Mouse (Mus musculus) urinary bladder, postnatal 36 days (tissue): ENCODE measurements around the gene Meis1.
A peak's percentile ranks its signal among the peaks of the same experiment; 100 is the strongest.

ENCODE experiments used
- DNase-seq, 2 experiments: peaks; one replicate each; pipeline ENCODE4 v3.0.0; 2022; ENCODE audit warnings: low spot score in 2 of 2, mixed read lengths in 1 of 2

Meis1 gene

GRCm38 (mm10) chr11:19018489-19019203 is at the start of gene Meis1:
Gene Meis1, minus strand, starts transcription at chr11:19018985.
- DNase-seq, result peak; percentile 86 to 94

DNA sequence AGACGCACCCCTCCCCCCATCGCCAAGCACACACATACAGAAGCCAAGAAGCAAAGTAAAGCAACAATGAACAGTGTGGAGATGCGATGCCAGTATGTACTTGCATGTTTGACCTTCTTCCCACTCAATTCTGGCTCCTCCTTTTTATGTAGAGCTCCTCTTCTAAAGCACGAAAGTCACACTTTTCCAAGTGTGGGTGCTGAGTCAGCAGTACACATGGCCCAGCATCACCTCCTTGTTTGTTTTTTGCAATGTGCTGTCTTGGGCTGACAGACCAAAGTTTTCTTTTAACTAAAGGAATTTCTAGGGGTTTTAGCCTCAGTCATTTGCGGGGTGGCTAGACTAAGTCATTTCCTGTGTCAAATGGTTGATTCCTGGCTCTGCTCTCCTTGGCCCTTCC is 48.5 kb upstream of the Meis1 start:
- no peak for DNase-seq

GRCm38 (mm10) chr11:19049276-19049675 is 30.5 kb upstream of the Meis1 start:
- DNase-seq, result no peak

DNA sequence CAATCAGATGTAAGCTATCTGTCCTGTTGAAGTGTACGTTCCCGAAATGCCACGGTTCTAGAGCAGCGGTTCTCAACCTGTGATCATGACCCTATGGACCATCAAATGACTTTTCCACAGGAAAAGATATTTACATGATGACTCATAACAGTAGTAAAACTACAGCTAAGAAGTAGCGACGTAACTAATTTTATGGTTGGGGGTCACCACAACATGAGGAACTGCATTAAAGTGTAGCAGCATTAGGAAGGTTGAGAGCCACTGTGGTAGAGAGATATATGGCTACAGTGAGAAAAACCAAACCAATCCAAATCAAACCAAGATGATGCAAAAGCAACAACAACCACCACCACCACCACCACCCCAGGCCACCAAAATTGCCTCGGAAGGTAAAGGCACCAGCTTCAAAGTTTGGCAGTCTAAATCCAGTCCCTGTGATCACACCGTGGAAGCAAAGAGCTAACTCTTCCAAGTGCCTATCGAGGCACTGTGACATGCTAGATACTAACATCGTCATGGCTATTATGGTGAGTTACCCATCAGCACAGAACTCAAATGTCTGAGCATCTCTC is 17.9 kb upstream of the Meis1 start:
- DNase-seq, result no peak

GRCm38 (mm10) chr11:19026581-19027561 is 8.1 kb upstream of the Meis1 start:
- DNase-seq, result peak; percentile 57 to 66

- no peak for DNase-seq
Observed at GRCm38 (mm10) chr11:19025976-19026520, 7.3 kb upstream of the Meis1 start.

DNA sequence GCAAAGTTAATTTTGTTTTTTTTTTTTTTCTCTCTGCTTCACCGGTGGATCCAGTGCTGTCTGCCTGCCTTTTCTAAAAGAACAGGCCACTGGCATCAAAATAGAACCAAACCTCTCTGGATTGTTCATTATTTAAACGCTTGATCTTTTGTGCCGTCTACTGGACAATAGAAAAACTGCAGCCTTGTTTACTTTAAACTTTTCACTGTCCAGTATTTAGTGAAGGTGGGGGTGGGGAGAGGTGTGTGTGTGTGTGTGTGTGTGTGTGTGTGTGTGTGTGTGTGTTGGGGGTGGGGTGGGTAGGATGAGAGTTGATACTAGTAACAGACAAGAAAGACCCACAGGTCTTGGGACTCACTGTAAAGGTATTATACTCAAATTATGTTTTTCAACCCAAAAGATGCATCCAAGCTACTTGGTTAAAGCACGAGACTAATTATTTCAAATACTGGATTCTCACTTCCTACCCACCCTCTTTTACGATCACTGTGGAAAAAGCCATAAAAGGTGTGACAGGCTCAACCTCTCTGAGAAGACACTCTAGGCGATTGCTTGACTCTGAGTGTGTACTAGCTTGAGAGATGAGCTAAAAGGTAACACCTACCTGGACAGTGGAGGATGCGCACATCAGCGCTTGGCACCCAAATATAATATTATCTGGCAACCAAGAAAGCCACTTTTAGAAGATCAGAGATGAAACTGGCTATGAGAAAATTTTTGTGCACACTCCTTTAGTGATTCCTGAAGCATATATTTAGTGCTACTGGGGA is 5.9 kb upstream of the Meis1 start:
- DNase-seq, result no peak

DNA sequence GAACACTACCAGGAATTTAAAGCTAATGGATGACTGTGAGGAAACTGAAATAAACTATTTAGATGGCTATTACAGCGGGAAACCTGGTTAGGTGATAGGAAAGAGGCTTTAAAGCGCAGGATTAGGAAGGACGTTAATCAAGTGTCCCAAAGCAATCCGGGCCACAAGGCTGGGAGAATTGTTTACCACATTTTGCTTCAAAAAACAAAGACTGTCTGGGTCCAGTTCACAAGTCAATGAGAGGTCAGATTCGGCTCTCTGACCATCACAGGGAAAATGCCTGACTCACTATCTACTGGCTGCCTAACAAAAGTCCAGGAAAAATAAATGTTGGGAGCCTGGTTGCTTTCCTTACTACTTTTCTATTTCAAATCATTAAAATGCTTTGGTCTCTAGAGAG is 4.6 kb upstream of the Meis1 start:
- no peak for DNase-seq

DNA sequence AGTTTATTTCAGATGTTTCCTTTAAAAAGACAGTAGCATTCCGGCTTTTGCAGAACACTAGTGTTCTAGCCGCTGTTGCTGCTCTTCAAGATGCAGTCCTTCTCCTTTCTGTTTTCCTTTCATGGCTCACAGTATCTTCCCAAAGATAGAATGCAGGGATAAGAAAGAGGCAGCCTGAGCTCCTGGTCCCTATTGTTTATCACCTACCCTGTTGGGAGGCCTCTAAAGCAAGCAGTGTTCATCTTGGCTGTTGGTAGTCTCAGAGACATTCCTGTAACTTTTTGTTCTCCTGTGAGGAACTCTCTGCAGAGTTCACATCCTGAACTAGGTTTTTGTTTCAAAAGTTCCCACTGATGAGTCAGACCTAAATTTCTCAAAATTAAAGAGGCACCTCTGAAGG is 3.8 kb upstream of the Meis1 start:
- DNase-seq, result no peak

GRCm38 (mm10) chr11:19020951-19021710 is 2.3 kb upstream of the Meis1 start:
- DNase-seq, result peak in 1 of 2 experiments; percentile 35

DNA sequence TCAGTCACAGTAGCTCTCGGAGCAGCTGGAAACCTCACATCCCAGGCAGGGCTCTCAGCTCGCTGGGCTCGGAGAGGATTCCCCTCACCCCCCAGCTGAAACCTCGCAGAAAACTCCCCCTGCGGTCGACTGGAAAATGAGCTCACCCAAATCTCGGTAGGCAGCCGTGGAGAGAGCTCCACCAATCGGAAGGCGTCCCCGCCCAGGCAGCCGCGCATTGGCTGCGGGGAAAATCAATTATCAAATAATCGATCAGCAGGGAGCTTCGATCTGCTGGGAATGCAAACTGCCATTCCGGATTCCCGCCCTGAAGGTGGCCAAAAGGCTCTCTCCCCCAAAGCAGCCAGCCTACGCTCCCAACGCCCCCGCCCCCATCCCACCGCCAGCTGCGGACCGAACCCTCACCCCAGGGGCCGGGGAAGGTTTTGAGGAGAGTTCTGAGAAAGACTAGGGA is 1.6 kb upstream of the Meis1 start:
- peak; percentile 90 to 94 for DNase-seq

DNA sequence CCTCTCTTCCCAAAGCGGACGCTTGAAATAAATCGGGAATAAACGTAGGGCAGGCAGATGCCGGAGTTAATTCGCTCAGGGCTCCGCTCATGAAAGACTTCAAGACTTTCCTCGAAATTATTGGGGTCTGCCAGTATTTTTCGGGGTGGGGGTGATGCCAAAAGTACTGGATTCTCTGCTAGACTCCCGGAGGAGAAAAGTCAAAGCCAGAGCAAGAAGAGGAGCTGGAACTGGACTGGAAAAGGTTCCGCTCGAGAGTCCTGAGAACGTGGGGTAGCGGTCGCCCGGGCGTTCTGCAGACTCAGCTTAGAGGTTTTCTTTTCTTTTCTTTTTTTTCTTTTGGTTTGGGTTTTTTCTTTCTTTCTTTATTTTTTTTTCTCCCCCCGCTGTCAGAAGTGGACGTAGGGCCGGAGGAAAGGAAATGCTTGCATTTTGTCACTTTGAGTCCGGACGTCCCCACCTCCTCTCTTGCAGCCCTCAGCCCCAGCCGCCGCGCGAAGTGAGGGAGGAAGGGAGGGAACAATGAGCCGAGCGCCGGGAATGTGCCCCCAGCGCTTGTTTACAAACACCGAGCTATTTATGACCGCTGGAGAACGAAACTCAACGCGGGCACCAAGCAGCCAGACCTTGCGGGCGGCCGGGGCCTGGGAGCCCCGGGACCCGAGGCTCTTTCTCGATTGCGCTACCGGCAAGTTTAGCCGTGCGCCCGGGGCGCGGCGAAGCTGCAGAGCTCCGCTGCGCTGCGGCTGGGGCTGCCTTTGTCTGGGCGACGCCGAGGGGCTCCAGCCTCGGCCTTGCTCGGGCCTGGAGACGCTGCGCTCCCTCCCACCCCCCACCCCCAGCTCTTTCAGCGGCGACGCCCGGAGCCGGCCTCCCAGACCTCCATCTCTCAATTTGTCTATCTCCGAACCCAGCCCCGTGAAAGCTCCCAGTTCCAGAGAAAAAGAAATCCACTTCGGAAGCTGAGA is 703 bp upstream of the Meis1 start:
- DNase-seq, result peak; percentile 49 to 61

DNA sequence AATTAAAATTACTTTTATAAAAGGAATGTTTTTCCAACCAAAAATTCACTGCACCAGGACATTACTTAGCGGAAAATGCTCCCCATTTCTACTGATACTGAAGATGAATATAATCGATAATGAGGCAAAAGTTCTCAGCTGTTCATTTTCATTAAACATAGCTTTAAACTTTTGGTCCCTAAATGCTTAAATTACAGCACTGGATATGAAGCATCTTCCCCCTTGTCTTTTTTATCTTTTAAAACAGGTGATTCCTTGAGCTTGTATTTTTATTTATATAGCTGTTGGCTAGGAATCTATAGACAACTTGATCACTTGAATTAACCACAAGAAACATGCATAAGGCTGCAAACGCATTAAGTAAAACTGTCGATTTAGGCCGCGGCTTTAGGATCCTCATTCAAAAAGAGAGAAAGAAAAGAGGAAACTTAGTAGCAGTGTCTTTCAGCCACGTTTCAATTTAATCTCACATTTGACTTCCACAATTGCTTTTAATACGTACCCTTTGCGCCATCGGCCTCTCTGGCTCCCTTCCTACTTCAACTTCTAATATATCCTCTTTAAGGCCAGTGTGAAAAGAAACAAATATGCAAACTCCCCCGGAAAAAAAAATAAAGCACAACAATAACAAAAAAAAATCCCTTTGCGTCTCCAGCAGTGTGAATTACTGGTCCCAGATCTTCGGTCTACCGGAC is 919 bp downstream of the Meis1 start:
- no peak for DNase-seq

GRCm38 (mm10) chr11:19017262-19017661 is 1.5 kb downstream of the Meis1 start:
- no peak for DNase-seq

DNA sequence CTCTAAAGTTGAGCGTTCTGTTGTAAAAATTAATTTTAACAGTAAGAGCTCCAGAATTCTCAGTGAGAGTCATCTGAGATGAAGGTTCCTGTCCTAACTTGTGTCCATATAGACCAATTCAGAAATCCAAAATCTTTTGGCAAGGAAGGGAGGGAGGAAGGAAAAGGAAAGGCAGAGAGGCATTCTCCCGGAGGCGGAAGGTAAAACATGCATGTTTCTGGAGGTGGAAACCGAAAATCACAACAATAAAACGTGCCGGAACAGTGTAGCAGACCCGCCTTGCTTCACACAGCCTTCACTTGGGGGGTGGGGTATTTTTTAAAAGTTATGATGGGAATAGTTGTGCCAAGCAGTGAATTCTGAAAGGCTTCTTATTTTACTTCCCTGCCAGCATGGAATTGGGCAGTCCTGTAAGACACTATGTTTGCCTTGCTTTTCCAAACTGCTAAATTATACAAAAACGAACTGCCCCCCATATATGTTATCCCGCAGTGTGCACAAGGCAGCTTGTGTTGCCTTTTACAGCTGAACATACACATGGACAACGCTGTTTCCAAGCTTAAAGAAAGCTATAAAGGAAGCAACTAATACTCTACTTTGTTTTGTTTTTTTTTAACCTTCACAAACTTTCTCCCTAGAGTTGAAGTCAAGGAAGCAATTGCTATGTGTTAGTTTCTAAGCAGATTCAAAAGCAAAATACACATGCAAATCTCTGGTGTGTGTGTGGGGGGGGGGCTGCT is 2.1 kb downstream of the Meis1 start:
- DNase-seq, result no peak

DNA sequence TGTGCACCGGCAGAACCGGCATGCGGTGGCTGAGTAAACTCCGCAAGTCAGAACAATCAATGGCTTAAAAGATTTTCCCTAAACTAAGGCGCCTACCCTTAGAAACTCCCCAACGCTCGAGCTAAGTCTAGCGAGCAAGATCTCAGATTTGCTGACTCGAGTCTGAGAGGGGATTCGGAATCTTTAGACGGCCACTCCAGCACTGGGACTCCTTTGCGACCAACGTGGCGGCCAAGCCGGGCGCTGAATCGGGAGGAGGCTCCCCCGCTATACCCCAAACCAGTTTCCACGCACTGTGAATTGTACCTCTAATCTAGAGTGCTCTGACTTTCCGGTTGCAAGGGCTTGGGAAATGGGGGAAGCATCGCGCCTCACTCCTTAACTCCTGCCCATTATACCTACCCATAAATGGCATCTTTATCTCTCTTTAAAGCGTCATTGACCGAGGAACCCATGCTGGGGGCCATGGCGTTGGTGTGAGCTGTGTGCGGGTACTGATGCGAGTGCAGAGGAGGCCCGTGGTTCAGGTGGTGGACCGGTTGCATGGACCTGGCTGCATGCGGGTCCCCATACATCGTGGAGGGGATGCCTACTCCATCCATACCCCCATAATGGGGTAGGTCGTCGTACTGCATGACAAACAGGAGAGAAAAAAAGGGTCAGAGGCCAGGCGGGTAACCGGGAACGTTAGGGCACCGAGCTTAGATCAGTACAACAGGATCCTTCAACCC is 2.9 kb downstream of the Meis1 start:
- peak in 1 of 2 experiments; percentile 37 for DNase-seq

GRCm38 (mm10) chr11:19015381-19015730 is 3.4 kb downstream of the Meis1 start:
- no peak for DNase-seq
